Mouse (Mus musculus) neural tube, embryonic 15.5 days (tissue): ENCODE measurements around the gene Iqcn. TPM values are rescaled to one million over a fixed set of nuclear protein-coding genes. Genes with fewer than 3 reads are reported as not detected.

Experiments
- ATAC-seq: fragments of 200-750 bp; cut with Nextera tagmentation; 2 replicates; pipeline ENCODE4 v1.8.0; 2017; ENCODE audit warnings: mild to moderate bottlenecking, moderate TSS enrichment, moderate library complexity; ENCODE audit not compliant: low FRiP score
- H3K27ac ChIP-seq: fragments of 300-500 bp; sonication (generic); replicated peaks from 2 replicates; pipeline ENCODE4 v1.5.1; 2015; ENCODE audit warnings: mild to moderate bottlenecking, inconsistent platforms
- H3K27me3 ChIP-seq: fragments of 300-500 bp; sonication (generic); replicated peaks from 2 replicates; pipeline ENCODE4 v1.6.1; 2015; ENCODE audit warnings: inconsistent platforms
- H3K36me3 ChIP-seq: fragments of 300-500 bp; sonication (generic); 2 replicates; pipeline ENCODE4 v1.6.1; 2015; ENCODE audit warnings: inconsistent platforms
- H3K4me1 ChIP-seq: fragments of 300-500 bp; sonication (generic); 2 replicates; pipeline ENCODE4 v1.6.1; 2015; ENCODE audit warnings: inconsistent platforms
- H3K4me2 ChIP-seq: fragments of 300-500 bp; sonication (generic); 2 replicates; pipeline ENCODE4 v1.6.1; 2015; ENCODE audit warnings: inconsistent platforms, mild to moderate bottlenecking, moderate library complexity
- H3K4me3 ChIP-seq: fragments of 300-500 bp; sonication (generic); replicated peaks from 2 replicates; pipeline ENCODE4 v1.5.1; 2015; ENCODE audit warnings: mild to moderate bottlenecking, inconsistent platforms
- H3K9ac ChIP-seq: fragments of 300-500 bp; sonication (generic); replicated peaks from 2 replicates; pipeline ENCODE4 v1.6.1; 2015; ENCODE audit warnings: mild to moderate bottlenecking, inconsistent platforms
- H3K9me3 ChIP-seq: fragments of 300-500 bp; sonication (generic); replicated peaks from 2 replicates; pipeline ENCODE4 v1.6.1; 2016; ENCODE audit warnings: inconsistent platforms
- WGBS: fragments of 180-500 bp; shearing (Covaris S2); methylation state at CpG from one replicate; pipeline ENCODE4 v1.1.7; 2015; ENCODE audit warnings: mixed read lengths; 5-methylcytosine and 5-hydroxymethylcytosine counted together
- polyA plus RNA-seq: library from polyadenylated mRNA; unstranded; fragments of >200 nt; fragmentation: Nextera tagmentation; extraction: Ambion mirVana; gene quantifications from 2 replicates; pipeline ENCODE4 v1.2.1, GENCODE M21; 2015

Iqcn gene
- polyA plus RNA-seq, 1 experiment from 2014 or later = 0.04 TPM

GRCm38 (mm10) chr8:70720739-70721138, 17.5 kb downstream of the Iqcn start:
- no peaks in the 10 kb centered on the region for H3K9me3 ChIP-seq
- H3K4me1 ChIP-seq = no peaks in the 10 kb centered on the region
- no peak overlapping the region for H3K4me2 ChIP-seq
- no peak overlapping the region for H3K9ac ChIP-seq
- no peak overlapping the region for H3K4me3 ChIP-seq
- no peak overlapping the region for H3K27ac ChIP-seq
- H3K27me3 ChIP-seq = peaks cover 2% of the 10 kb centered on the region; the same call in 1 of the 2 replicates
- no peaks in the 10 kb centered on the region for H3K36me3 ChIP-seq
- WGBS = 6% methylated on average over 3 of the region's 3 CpGs
- ATAC-seq = peak; percentile 56; the same call in 1 of the 2 replicates

GRCm38 (mm10) chr8:70721601-70722000, 18.3 kb downstream of the Iqcn start:
- no peaks in the 10 kb centered on the region for H3K36me3 ChIP-seq
- WGBS = 84% methylated on average over 8 of the region's 8 CpGs
- peaks cover 8% of the 10 kb centered on the region; the same call in 1 of the 2 replicates for H3K27me3 ChIP-seq
- H3K9ac ChIP-seq = no peak overlapping the region
- H3K27ac ChIP-seq = no peak overlapping the region
- no peak for ATAC-seq
- no peak overlapping the region for H3K4me2 ChIP-seq
- H3K9me3 ChIP-seq = no peaks in the 10 kb centered on the region
- no peak overlapping the region for H3K4me3 ChIP-seq
- H3K4me1 ChIP-seq = no peaks in the 10 kb centered on the region

DNA sequence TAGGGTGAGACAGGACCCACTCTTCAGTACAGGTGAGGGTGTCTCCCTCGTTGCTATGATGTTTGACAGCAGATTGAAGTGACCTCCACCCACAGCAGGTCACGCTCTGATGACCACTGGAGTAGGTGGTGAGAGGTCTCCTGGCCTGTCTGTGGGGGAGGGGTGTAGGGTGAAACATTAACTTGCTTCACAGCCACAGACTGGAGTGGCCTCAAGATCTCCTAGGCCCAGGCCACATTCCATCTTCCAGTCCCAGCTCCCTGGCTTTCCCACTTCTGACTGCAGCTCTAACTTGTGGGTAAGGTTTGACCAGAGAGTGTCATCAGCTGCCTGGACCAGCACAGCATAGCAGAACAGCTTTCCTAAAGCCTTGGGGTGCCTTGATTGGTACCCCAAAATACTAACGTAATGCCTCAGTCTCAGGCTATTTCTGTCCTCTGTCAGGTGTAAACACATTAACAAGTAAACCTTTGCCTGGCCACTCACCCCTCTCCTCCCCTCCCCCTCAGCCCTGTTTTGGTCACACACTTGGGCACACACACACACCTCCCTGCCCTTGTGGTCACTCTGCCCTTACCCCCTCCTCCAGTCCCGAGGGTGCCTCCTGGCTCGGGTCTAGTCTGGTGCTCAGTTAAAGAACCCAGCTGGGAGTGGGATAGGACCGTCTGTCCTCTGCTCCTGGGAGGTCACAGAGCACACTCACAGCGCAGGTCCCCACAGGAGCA, 20.4 kb downstream of the Iqcn start, which contains the start of gene Pde4c:
Gene Pde4c (plus strand): TSS at position 235 of the 725 bp plus-strand sequence.
- no peak within 1 kb of the TSS for H3K4me3 ChIP-seq
- H3K36me3 ChIP-seq = no peaks in the 10 kb centered on the region
- WGBS = 59% methylated on average over 7 of the region's 7 CpGs
- H3K9ac ChIP-seq = no peak within 1 kb of the TSS
- ATAC-seq = no peak
- peaks cover 24% of the 10 kb centered on the region for H3K27me3 ChIP-seq
- H3K9me3 ChIP-seq = no peaks in the 10 kb centered on the region
- no peak within 1 kb of the TSS for H3K4me2 ChIP-seq
- no peak within 1 kb of the TSS for H3K27ac ChIP-seq
- H3K4me1 ChIP-seq = no peaks in the 10 kb centered on the region

- 86% methylated on average over 12 of the region's 12 CpGs for WGBS
- no peaks in the 10 kb centered on the region for H3K4me1 ChIP-seq
- H3K9ac ChIP-seq = no peak overlapping the region
Measured at GRCm38 (mm10) chr8:70724216-70724615, 21.0 kb downstream of the Iqcn start.

DNA sequence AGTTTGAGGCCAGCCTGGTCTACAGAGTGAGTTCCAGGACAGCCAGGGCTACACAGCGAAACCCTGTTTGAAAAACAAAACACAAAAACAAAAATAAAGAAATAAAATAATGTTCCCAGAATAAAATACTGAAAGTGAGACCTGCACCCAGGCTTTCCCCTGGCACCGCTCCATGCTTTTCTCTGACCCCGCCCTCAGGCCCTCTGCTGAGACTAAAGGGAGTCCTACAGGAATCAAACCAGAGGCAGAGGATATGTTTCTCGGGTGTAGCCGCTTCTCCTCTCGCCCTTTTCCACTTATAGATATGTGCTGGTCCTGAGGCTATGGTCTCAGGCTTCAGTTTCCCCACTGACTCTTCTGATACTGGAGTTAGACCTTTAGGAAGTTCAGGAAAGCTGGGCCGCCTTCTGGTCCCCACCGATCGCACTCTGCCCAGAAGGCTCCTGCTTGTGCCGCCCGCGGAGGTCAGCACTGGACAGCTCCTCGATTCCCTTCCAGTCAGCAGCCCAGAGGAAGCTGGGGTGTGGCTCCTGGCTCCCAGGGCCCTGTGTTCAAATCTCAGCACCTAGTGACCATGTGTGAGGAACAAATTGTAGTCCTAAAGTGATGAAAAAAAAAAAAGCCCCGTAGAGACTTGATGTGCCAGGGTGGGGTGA, 22.7 kb downstream of the Iqcn start:
- Histone ChIP-seq H3K9ac (no peak overlapping the region), H3K4me1 (peaks cover 5% of the 10 kb centered on the region), H3K9me3 (no peaks in the 10 kb centered on the region), H3K36me3 (no peaks in the 10 kb centered on the region), H3K27me3 (peaks cover 45% of the 10 kb centered on the region), H3K27ac (no peak overlapping the region), H3K4me3 (no peak overlapping the region), H3K4me2 (no peak overlapping the region)
- ATAC-seq = no peak
- WGBS = 30% methylated on average over 14 of the region's 14 CpGs

More at GRCm38 (mm10) chr8:70724216-70724615, 21.0 kb downstream of the Iqcn start:
- no peaks in the 10 kb centered on the region for H3K9me3 ChIP-seq
- no peaks in the 10 kb centered on the region for H3K36me3 ChIP-seq
- H3K27me3 ChIP-seq = peaks cover 29% of the 10 kb centered on the region
- H3K27ac ChIP-seq = no peak overlapping the region
- H3K4me3 ChIP-seq = no peak overlapping the region
- no peak overlapping the region for H3K4me2 ChIP-seq
- ATAC-seq = no peak

- Histone ChIP-seq H3K27me3 (peaks cover 52% of the 10 kb centered on the region), H3K4me3 (no peak overlapping the region), H3K9ac (no peak overlapping the region), H3K36me3 (no peaks in the 10 kb centered on the region), H3K4me1 (peaks cover 5% of the 10 kb centered on the region), H3K9me3 (no peaks in the 10 kb centered on the region), H3K27ac (no peak overlapping the region), H3K4me2 (no peak overlapping the region)
- WGBS = 42% methylated on average over 11 of the region's 11 CpGs
- no peak for ATAC-seq
Measured at GRCm38 (mm10) chr8:70726721-70727120, 23.5 kb downstream of the Iqcn start.

DNA sequence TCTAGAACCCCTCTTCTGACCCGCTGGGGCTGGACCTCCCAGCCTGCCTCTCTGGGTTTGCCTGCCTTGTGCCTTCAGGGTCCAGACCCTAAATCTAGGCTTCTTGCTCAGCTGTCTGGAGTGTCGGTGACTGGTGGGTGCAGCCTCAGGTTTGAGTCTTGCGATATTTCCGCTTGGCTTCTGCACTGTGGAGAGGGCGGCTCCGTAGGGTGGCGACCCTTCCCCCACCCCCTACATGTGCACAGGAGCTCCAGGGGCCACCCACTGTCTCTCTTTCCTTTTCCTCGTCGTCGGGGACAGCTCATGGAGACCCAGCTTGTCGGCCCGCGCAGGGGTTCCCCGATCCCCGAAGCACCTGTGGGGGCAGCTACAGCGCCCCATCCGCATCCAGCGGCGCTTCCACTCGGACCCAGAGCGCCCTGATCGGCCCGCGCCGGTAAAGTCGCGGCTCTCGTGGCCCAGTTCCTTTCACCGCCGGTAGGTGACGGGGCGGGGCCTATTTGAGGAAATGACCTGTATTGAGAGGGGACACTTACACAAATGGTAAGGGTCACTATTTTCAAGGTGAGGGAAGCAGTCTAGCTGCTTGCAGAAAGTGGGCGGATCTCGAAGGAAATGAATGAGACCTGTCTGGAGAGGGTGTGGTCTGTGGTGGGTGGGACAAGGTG, 26.7 kb downstream of the Iqcn start:
- Histone ChIP-seq H3K4me2 (peak overlapping the region; percentile 49), H3K4me3 (peak overlapping the region; percentile 26; the same call in 1 of the 2 replicates), H3K27ac (no peak overlapping the region), H3K9me3 (no peaks in the 10 kb centered on the region), H3K27me3 (peaks cover 64% of the 10 kb centered on the region), H3K36me3 (no peaks in the 10 kb centered on the region), H3K4me1 (peaks cover 5% of the 10 kb centered on the region), H3K9ac (no peak overlapping the region)
- no peak for ATAC-seq
- 5% methylated on average over 34 of the region's 34 CpGs for WGBS

DNA sequence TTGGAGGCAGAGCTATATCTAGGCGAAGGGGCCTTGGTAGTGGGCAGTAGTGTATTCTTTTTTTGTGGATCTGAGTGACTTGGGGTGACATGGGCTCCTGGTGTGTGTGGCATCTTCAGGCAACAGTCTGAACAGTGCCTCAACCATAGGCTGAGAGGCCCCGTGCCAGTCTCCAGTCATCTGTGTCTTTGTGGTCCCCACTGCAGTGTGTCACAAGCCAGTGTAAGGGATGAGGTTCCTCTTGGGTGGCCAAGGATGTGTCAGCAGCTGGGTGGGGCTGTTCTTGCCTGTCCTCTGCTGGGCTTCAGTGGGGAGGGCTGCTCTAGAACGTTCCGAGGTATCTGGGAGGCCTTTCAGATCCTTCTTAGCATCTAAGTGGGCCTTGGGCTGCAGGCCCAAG, 27.7 kb downstream of the Iqcn start:
- Histone ChIP-seq H3K36me3 (no peaks in the 10 kb centered on the region), H3K27ac (no peak overlapping the region), H3K27me3 (peaks cover 68% of the 10 kb centered on the region), H3K4me1 (peaks cover 5% of the 10 kb centered on the region), H3K4me2 (no peak overlapping the region), H3K4me3 (no peak overlapping the region), H3K9ac (no peak overlapping the region), H3K9me3 (no peaks in the 10 kb centered on the region)
- no peak for ATAC-seq
- WGBS = 90% methylated on average over 4 of the region's 4 CpGs

- H3K27ac ChIP-seq = no peak overlapping the region
- WGBS = 79% methylated on average over 5 of the region's 5 CpGs
- H3K4me1 ChIP-seq = no peaks in the 10 kb centered on the region
- no peaks in the 10 kb centered on the region for H3K9me3 ChIP-seq
- no peak overlapping the region for H3K4me3 ChIP-seq
- H3K4me2 ChIP-seq = no peak overlapping the region
- ATAC-seq = no peak
- H3K36me3 ChIP-seq = no peaks in the 10 kb centered on the region
- H3K9ac ChIP-seq = no peak overlapping the region
- H3K27me3 ChIP-seq = peaks cover 35% of the 10 kb centered on the region
Measured at GRCm38 (mm10) chr8:70737705-70738104, 34.4 kb downstream of the Iqcn start.

DNA sequence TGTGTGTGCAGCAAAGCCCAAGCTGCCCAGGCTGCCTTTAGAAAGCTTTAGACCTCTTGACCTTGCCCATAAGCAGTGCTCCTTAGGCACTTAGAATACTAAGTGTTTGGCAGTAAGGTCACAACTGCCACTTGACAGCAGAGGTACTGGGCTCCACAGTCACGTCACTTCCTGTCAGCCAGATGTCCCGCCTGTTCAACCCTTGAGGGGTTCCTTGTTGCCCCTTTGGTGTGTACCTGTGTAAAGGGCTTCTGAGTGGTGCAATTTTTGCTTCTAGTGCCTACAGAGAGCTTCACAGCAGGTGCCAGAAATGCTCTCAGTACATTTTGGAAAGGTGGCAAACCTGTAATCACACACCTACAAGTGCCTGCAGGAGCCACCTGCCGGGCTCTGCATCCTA, 35.0 kb downstream of the Iqcn start:
- H3K4me2 ChIP-seq = no peak overlapping the region
- no peak overlapping the region for H3K4me3 ChIP-seq
- peaks cover 36% of the 10 kb centered on the region for H3K27me3 ChIP-seq
- H3K9ac ChIP-seq = no peak overlapping the region
- no peak for ATAC-seq
- no peak overlapping the region for H3K27ac ChIP-seq
- no peaks in the 10 kb centered on the region for H3K36me3 ChIP-seq
- peaks cover 5% of the 10 kb centered on the region for H3K4me1 ChIP-seq
- no peaks in the 10 kb centered on the region for H3K9me3 ChIP-seq
- WGBS = 67% methylated on average over 3 of the region's 3 CpGs

DNA sequence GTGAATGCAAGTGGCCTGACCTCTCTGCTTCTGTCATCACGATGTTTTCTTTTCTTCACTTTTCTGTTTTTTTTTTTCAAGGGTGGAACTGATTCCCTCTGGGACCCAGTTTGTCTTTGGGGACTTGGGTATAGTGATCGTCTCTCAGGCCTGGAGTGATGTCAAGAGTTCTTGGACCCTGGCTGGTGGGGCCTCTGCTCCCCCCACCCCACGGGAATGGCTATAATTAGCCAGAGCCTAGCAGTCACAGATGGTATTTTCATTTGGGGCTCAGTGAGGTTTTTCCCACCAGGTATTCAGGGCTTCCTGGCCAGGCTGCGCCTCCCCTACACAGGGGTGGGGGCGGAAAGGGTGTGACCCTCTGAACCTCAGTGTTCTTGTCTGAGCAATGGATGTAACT, 38.4 kb downstream of the Iqcn start:
- WGBS = 73% methylated on average over 5 of the region's 5 CpGs
- Histone ChIP-seq H3K4me2 (no peak overlapping the region), H3K4me3 (no peak overlapping the region), H3K36me3 (no peaks in the 10 kb centered on the region), H3K9me3 (no peaks in the 10 kb centered on the region), H3K4me1 (peaks cover 18% of the 10 kb centered on the region), H3K9ac (no peak overlapping the region), H3K27ac (no peak overlapping the region), H3K27me3 (peaks cover 66% of the 10 kb centered on the region)
- ATAC-seq = no peak
